Mouse (Mus musculus): ENCODE measurements around the gene Olfr1330.
"Not testable (repeated sequence)": the region's sequence is repeated elsewhere in the genome, so short reads cannot be mapped to it uniquely, and the experiment has no call there.

Gene Olfr1330

DNA sequence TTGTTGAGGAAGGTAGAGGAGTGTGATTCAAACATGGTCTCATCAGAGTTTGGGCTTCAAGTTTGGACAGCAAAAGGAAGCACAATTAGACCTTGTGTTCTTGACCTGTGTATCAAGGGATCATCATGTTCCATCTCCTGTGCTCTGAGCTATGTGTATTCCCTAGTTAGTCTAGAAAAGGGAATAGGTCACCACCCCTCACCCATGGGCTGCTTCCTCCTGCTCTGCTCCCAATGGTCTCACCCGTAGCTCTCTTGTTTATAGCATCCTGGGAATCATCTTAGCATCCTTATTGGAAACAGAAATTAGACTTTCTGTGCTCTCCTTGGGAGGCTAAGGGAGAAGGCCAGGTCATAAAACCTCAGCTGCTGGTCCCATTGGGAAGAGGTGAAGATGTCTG lies at the start of gene Olfr1330:
Olfr1330 (plus strand) TSS at position 301 of the 400 bp plus-strand sequence.
- DNase-seq (ENCODE audit: low spot score in 2 of 2) = no peak

GRCm38 (mm10) chr4:118861791-118862190 lies 26.6 kb upstream of the Olfr1330 start:
- DNase-seq (ENCODE audit: low spot score in 2 of 2) = no peak

GRCm38 (mm10) chr4:118862704-118863103 lies 25.7 kb upstream of the Olfr1330 start:
- DNase-seq (ENCODE audit: low spot score in 2 of 2) = no peak

GRCm38 (mm10) chr4:118864349-118864748 lies 24.0 kb upstream of the Olfr1330 start, which contains the start of gene Olfr1331:
Gene Olfr1331, plus strand, starts transcription at chr4:118864649.
- no peak for DNase-seq (ENCODE audit: low spot score in 2 of 2)

- DNase-seq (ENCODE audit: low spot score in 2 of 2) = no peak
Observed at GRCm38 (mm10) chr4:118867566-118867965, 20.8 kb upstream of the Olfr1330 start.

DNA sequence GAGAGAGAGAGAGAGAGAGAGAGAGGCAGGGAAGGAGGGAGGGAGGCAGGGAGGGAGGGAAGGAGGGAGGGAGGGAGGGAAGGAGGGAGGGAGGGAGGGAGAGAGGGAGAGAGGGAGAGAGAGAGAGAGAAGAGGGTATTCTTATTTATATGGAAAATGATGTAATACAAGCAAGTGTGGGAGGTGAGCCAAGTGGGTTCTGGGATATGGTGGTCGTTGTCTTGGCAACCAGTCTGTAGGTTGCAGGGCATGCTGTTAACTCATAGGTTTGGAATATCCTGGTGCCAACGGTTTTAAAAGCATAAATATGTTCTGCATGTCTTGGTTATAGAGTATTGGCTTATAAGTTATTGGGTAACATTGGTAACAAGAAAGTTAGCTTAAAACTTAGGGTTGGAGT lies 13.6 kb downstream of the Olfr1330 start:
- no peak for DNase-seq (ENCODE audit: low spot score in 2 of 2)

DNA sequence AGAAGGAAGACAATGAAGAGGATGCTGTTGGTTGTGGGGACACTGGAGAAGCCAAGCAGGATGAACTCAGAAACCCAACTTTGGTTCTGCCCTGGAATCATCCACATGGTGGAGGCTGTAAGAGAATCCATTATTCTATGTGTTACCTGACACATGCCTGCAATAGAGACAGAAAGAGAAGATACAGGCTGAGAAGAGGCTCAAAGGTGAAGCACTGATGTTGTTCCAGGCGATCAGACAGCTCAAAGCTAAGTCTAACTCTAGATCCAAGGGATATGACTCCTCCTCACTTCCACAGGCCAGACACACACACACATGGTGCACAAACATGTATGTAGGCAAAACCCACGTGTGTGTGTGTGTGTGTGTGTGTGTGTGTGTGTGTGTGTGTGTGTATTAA lies 29.0 kb downstream of the Olfr1330 start, which contains the start of gene Olfr1329:
Olfr1329 (minus strand) TSS at position 101 of the 400 bp plus-strand sequence.
- not testable (repeated sequence) for DNase-seq (ENCODE audit: low spot score in 2 of 2)

DNA sequence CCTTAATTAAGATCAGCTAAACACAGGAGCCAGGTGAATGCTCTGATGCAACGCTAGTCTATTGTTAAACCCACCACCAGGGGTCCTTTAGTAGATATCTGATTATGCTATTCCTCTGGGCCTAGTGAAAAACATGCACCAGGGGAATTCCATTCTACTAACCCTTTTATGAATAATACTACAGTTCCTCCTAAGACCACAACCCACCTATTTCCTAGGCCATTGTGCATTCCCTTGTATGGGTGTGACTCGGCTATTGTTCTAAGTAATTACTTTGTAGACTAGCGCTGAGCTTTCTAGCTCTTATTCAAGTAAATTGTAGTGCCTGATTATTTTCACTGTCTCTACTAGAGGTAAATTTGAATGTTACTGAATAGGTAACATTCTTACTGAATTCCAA lies 42.9 kb downstream of the Olfr1330 start:
- DNase-seq (ENCODE audit: low spot score in 2 of 2) = not testable (repeated sequence)

DNA sequence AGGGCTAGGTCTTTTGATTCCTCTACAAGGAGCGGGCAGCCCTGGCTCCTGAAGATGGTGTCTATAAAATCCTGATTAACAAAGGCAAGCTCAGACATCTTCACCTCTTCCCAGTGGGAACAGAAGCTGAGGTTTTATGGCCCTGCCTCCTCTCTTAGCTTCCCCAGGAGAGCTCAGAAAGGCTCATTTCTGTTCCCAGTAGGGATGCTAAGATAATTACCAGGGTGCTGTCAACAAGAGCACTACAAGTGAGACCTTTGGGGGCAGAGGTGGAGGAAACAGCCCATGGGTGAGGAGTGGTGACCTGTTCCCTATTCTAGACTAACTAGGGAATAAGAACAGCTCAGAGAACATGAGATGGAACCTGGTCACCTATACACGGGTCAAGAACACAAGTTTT lies 50.1 kb downstream of the Olfr1330 start, which contains the start of gene Olfr1328:
Olfr1328 (minus strand) TSS at position 101 of the 400 bp plus-strand sequence.
- DNase-seq (ENCODE audit: low spot score in 2 of 2) = no peak

Measured in frontal cortex, postnatal 14 days (tissue).